Mouse (Mus musculus) hindbrain, embryonic 12.5 days (tissue): Measurements from ENCODE around the gene Myct1. TPM values are rescaled to one million over a fixed set of nuclear protein-coding genes. Genes with fewer than 3 reads are reported as not detected.

Experiments used
- ATAC-seq: fragments of 200-750 bp; cut with Nextera tagmentation; 2 replicates; pipeline ENCODE4 v1.8.0; 2017; ENCODE audit warnings: moderate TSS enrichment; ENCODE audit not compliant: low FRiP score
- H3K27ac ChIP-seq: fragments of 300-500 bp; sonication (generic); 2 replicates; pipeline ENCODE4 v1.5.1; 2016; ENCODE audit warnings: mild to moderate bottlenecking
- H3K27me3 ChIP-seq: fragments of 300-500 bp; sonication (generic); 2 replicates; pipeline ENCODE4 v1.6.1; 2016; ENCODE audit warnings: mild to moderate bottlenecking
- H3K36me3 ChIP-seq: fragments of 300-500 bp; sonication (generic); 2 replicates; pipeline ENCODE4 v1.6.1; 2016; ENCODE audit warnings: mild to moderate bottlenecking
- H3K4me1 ChIP-seq: fragments of 300-500 bp; sonication (generic); 2 replicates; pipeline ENCODE4 v1.6.1; 2016
- H3K4me2 ChIP-seq: fragments of 300-500 bp; sonication (generic); replicated peaks from 2 replicates; pipeline ENCODE4 v1.6.1; 2016; ENCODE audit warnings: mild to moderate bottlenecking
- H3K4me3 ChIP-seq: fragments of 300-500 bp; sonication (generic); 2 replicates; pipeline ENCODE4 v1.5.1; 2016; ENCODE audit warnings: mild to moderate bottlenecking
- H3K9ac ChIP-seq: fragments of 300-500 bp; sonication (generic); 2 replicates; pipeline ENCODE4 v1.6.1; 2016; ENCODE audit warnings: mild to moderate bottlenecking, moderate library complexity
- H3K9me3 ChIP-seq: fragments of 300-500 bp; sonication (generic); replicated peaks from 2 replicates; pipeline ENCODE4 v1.6.1; 2016; ENCODE audit warnings: mild to moderate bottlenecking
- WGBS: fragments of 180-500 bp; shearing (Covaris S2); methylation state at CpG from one replicate; pipeline ENCODE4 v1.1.7; 2016; 5-methylcytosine and 5-hydroxymethylcytosine counted together
- polyA plus RNA-seq: library from polyadenylated mRNA; unstranded; fragments of >200 nt; fragmentation: Nextera tagmentation; extraction: Ambion mirVana; gene quantifications from 2 replicates; pipeline ENCODE4 v1.2.1, GENCODE M21; 2016

Gene Myct1
- polyA plus RNA-seq, 1 experiment from 2014 or later, result 1.9 TPM

- H3K4me1 ChIP-seq, result no peaks in the 10 kb centered on the region
- no peaks in the 10 kb centered on the region for H3K36me3 ChIP-seq
- peak; percentile 63; the same call in 1 of the 2 replicates for ATAC-seq
- H3K4me2 ChIP-seq, result no peak overlapping the region
- no peak overlapping the region for H3K27ac ChIP-seq
- no peaks in the 10 kb centered on the region for H3K27me3 ChIP-seq
- WGBS, result 37% methylated on average over 1 of the region's 1 CpGs
- H3K4me3 ChIP-seq, result no peak overlapping the region
- no peak overlapping the region for H3K9ac ChIP-seq
- no peaks in the 10 kb centered on the region for H3K9me3 ChIP-seq
Measured at GRCm38 (mm10) chr10:5634336-5634735, 40.8 kb downstream of the Myct1 start.

GRCm38 (mm10) chr10:5637322-5637721, 43.7 kb downstream of the Myct1 start:
- Histone ChIP-seq H3K27ac (no peak overlapping the region), H3K9ac (no peak overlapping the region), H3K9me3 (no peaks in the 10 kb centered on the region), H3K36me3 (no peaks in the 10 kb centered on the region), H3K27me3 (no peaks in the 10 kb centered on the region), H3K4me2 (no peak overlapping the region), H3K4me1 (no peaks in the 10 kb centered on the region), H3K4me3 (no peak overlapping the region)
- no peak for ATAC-seq
- 82% methylated on average over 4 of the region's 4 CpGs for WGBS

DNA sequence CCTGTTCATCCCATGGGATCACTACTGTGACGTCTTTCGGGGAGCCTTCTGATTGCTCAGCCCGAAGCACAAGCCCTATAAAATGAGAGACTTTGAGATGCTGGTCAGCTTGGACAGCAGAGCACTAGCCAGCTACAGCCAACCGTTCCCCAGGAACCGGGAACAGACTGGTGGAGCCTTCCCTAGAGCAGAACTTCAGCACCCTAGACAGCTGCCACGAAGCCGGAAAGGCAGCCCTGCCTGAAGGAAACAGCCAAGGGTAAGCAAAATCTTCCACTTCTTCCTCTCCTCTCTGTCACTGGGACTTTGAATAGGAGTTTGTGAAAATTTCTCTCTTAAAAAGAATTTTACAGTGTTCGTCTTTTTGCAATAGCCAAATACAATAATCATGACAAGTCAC, 45.5 kb downstream of the Myct1 start, which contains the start of gene Vip:
TSS of gene Vip (plus strand) at position 107 of the 400 bp plus-strand sequence.
- no peak within 1 kb of the TSS for H3K4me2 ChIP-seq
- no peaks in the 10 kb centered on the region for H3K4me1 ChIP-seq
- no peak for ATAC-seq
- H3K4me3 ChIP-seq, result no peak within 1 kb of the TSS
- no peaks in the 10 kb centered on the region for H3K36me3 ChIP-seq
- no peaks in the 10 kb centered on the region for H3K27me3 ChIP-seq
- H3K27ac ChIP-seq, result no peak within 1 kb of the TSS
- H3K9ac ChIP-seq, result no peak within 1 kb of the TSS
- no peaks in the 10 kb centered on the region for H3K9me3 ChIP-seq
- 34% methylated on average over 8 of the region's 8 CpGs for WGBS

Other genes starting within 250 kb of the Myct1 start
- 6.8 and 7.0 TPM in 2 replicates for gene Syne1, start 42.3 kb upstream of the Myct1 start, polyA plus RNA-seq
- gene Vip, start 45.4 kb downstream of the Myct1 start, polyA plus RNA-seq, result 0.67 and 1.0 TPM in 2 replicates
- gene Fbxo5, start 211.8 kb downstream of the Myct1 start, polyA plus RNA-seq, result 46.5 and 49.0 TPM in 2 replicates
- gene Mtrf1l, start 230.1 kb downstream of the Myct1 start, polyA plus RNA-seq, result 11.6 and 12.5 TPM in 2 replicates